Mouse (Mus musculus): ENCODE results near the gene Kcnk4. TPM values are rescaled to one million over a fixed set of nuclear protein-coding genes. Genes with fewer than 3 reads are reported as not detected.

Gene Kcnk4
- polyA plus RNA-seq, 1 experiment from 2014 or later = 13.8 TPM

- peak within 1 kb of the TSS; percentile 96 for H3K27ac ChIP-seq (replicated peaks)
- under 1% methylated on average over 27 of the region's 27 CpGs for WGBS
- H3K27me3 ChIP-seq (replicated peaks) = peaks cover 5% of the 10 kb centered on the region; the same call in 1 of the 2 replicates
- peak within 1 kb of the TSS; percentile 97 for H3K9ac ChIP-seq (replicated peaks)
- peak within 1 kb of the TSS; percentile 78 for H3K4me3 ChIP-seq (replicated peaks)
- H3K9me3 ChIP-seq (replicated peaks) = no peaks in the 10 kb centered on the region
- ATAC-seq (ENCODE audit: low FRiP score) = peak; percentile 87
- H3K4me1 ChIP-seq = peaks cover 56% of the 10 kb centered on the region
- peaks cover 17% of the 10 kb centered on the region; the same call in 1 of the 2 replicates for H3K36me3 ChIP-seq
- H3K4me2 ChIP-seq = peak within 1 kb of the TSS; percentile 99
Observed at GRCm38 (mm10) chr19:6942249-6942691, 8.0 kb upstream of the Kcnk4 start, which contains the start of gene Gpr137. TSS of gene Gpr137 (minus strand) at chr19:6942480.

- under 1% methylated on average over 82 of the region's 83 CpGs for WGBS
- Histone ChIP-seq H3K36me3 (peaks cover 15% of the 10 kb centered on the region; the same call in 1 of the 2 replicates), H3K4me1 (peaks cover 56% of the 10 kb centered on the region), H3K9me3 (replicated peaks) (no peaks in the 10 kb centered on the region), H3K4me2 (peak within 1 kb of the TSS; percentile 99), H3K27ac (replicated peaks) (peak within 1 kb of the TSS; percentile 96), H3K27me3 (replicated peaks) (peaks cover 10% of the 10 kb centered on the region; the same call in 1 of the 2 replicates), H3K9ac (replicated peaks) (peak within 1 kb of the TSS; percentile 97), H3K4me3 (replicated peaks) (peak within 1 kb of the TSS; percentile 78)
- ATAC-seq (ENCODE audit: low FRiP score) = peak; percentile 87
Observed at GRCm38 (mm10) chr19:6941372-6942248, 7.3 kb upstream of the Kcnk4 start, which contains the start of gene Bad. TSS of gene Bad (plus strand) at chr19:6941861.

GRCm38 (mm10) chr19:6940396-6941351, 6.4 kb upstream of the Kcnk4 start:
- H3K4me3 ChIP-seq (replicated peaks) = peak overlapping the region; percentile 78
- 23% methylated on average over 28 of the region's 29 CpGs for WGBS
- H3K4me1 ChIP-seq = peaks cover 56% of the 10 kb centered on the region
- ATAC-seq (ENCODE audit: low FRiP score) = peak; percentile 16; the same call in 1 of the 2 replicates
- H3K9me3 ChIP-seq (replicated peaks) = no peaks in the 10 kb centered on the region
- H3K27ac ChIP-seq (replicated peaks) = peak overlapping the region; percentile 96
- peak overlapping the region; percentile 99 for H3K4me2 ChIP-seq
- H3K36me3 ChIP-seq = peaks cover 8% of the 10 kb centered on the region; the same call in 1 of the 2 replicates
- peaks cover 18% of the 10 kb centered on the region for H3K27me3 ChIP-seq (replicated peaks)
- H3K9ac ChIP-seq (replicated peaks) = peak overlapping the region; percentile 97

- Histone ChIP-seq H3K27ac (replicated peaks) (no peak overlapping the region), H3K4me3 (replicated peaks) (peak overlapping the region; percentile 78), H3K9ac (replicated peaks) (peak overlapping the region; percentile 40), H3K36me3 (0 out of 2 replicates have a peak, but pooled peaks cover 6% of the 10 kb centered on the region), H3K4me2 (peak overlapping the region; percentile 99), H3K4me1 (peaks cover 58% of the 10 kb centered on the region), H3K27me3 (replicated peaks) (peaks cover 29% of the 10 kb centered on the region), H3K9me3 (replicated peaks) (no peaks in the 10 kb centered on the region)
- no peak for ATAC-seq (ENCODE audit: low FRiP score)
- 93% methylated on average over 20 of the region's 20 CpGs for WGBS
Observed at GRCm38 (mm10) chr19:6939106-6940002, 5.0 kb upstream of the Kcnk4 start.

- peaks cover 61% of the 10 kb centered on the region for H3K4me1 ChIP-seq
- WGBS = 79% methylated on average over 16 of the region's 16 CpGs
- H3K36me3 ChIP-seq = 0 out of 2 replicates have a peak, but pooled peaks cover 6% of the 10 kb centered on the region
- H3K9ac ChIP-seq (replicated peaks) = 0 out of 2 replicates have a peak overlapping the region, but pooled peaks have one; percentile 7
- no peak overlapping the region for H3K4me3 ChIP-seq (replicated peaks)
- no peak for ATAC-seq (ENCODE audit: low FRiP score)
- no peaks in the 10 kb centered on the region for H3K9me3 ChIP-seq (replicated peaks)
- peak overlapping the region; percentile 99; the same call in 1 of the 2 replicates for H3K4me2 ChIP-seq
- peaks cover 37% of the 10 kb centered on the region for H3K27me3 ChIP-seq (replicated peaks)
- no peak overlapping the region for H3K27ac ChIP-seq (replicated peaks)
Observed at GRCm38 (mm10) chr19:6937541-6938465, 3.5 kb upstream of the Kcnk4 start.

- ATAC-seq (ENCODE audit: low FRiP score) = no peak
- Histone ChIP-seq H3K27ac (replicated peaks) (no peak overlapping the region), H3K4me3 (replicated peaks) (no peak overlapping the region), H3K9ac (replicated peaks) (no peak overlapping the region), H3K36me3 (0 out of 2 replicates have a peak, but pooled peaks cover 6% of the 10 kb centered on the region), H3K4me2 (no peak overlapping the region), H3K4me1 (peaks cover 54% of the 10 kb centered on the region), H3K9me3 (replicated peaks) (no peaks in the 10 kb centered on the region), H3K27me3 (replicated peaks) (peaks cover 52% of the 10 kb centered on the region)
- WGBS = 27% methylated on average over 3 of the region's 3 CpGs
Observed at GRCm38 (mm10) chr19:6936299-6936698, 2.0 kb upstream of the Kcnk4 start.

- ATAC-seq (ENCODE audit: low FRiP score) = peak; percentile 79
- peaks cover 74% of the 10 kb centered on the region for H3K27me3 ChIP-seq (replicated peaks)
- H3K9ac ChIP-seq (replicated peaks) = peak overlapping the region; percentile 50
- peak overlapping the region; percentile 47 for H3K4me3 ChIP-seq (replicated peaks)
- no peaks in the 10 kb centered on the region for H3K9me3 ChIP-seq (replicated peaks)
- H3K4me1 ChIP-seq = peaks cover 29% of the 10 kb centered on the region
- H3K27ac ChIP-seq (replicated peaks) = peak overlapping the region; percentile 42; the same call in 1 of the 2 replicates
- peak overlapping the region; percentile 76 for H3K4me2 ChIP-seq
- 0 out of 2 replicates have a peak, but pooled peaks cover 6% of the 10 kb centered on the region for H3K36me3 ChIP-seq
- WGBS = 4% methylated on average over 53 of the region's 58 CpGs
Observed at GRCm38 (mm10) chr19:6933436-6934194, 700 bp downstream of the Kcnk4 start.

- Histone ChIP-seq H3K4me1 (peaks cover 24% of the 10 kb centered on the region), H3K9me3 (replicated peaks) (no peaks in the 10 kb centered on the region), H3K9ac (replicated peaks) (0 out of 2 replicates have a peak overlapping the region, but pooled peaks have one; percentile 50), H3K36me3 (0 out of 2 replicates have a peak, but pooled peaks cover 4% of the 10 kb centered on the region), H3K4me2 (peak overlapping the region; percentile 76), H3K4me3 (replicated peaks) (peak overlapping the region; percentile 47), H3K27me3 (replicated peaks) (peaks cover 79% of the 10 kb centered on the region), H3K27ac (replicated peaks) (0 out of 2 replicates have a peak overlapping the region, but pooled peaks have one; percentile 2)
- ATAC-seq (ENCODE audit: low FRiP score) = no peak
- whole genome bisulfite sequencing = 29% methylated on average over 4 of the region's 4 CpGs
Observed at GRCm38 (mm10) chr19:6933102-6933435, 1.2 kb downstream of the Kcnk4 start.

- Histone ChIP-seq H3K9me3 (replicated peaks) (no peaks in the 10 kb centered on the region), H3K36me3 (no peaks in the 10 kb centered on the region), H3K4me3 (replicated peaks) (no peak overlapping the region), H3K27ac (replicated peaks) (no peak overlapping the region), H3K4me2 (no peak overlapping the region), H3K27me3 (replicated peaks) (peaks cover 83% of the 10 kb centered on the region), H3K9ac (replicated peaks) (no peak overlapping the region), H3K4me1 (peaks cover 18% of the 10 kb centered on the region)
- no peak for ATAC-seq (ENCODE audit: low FRiP score)
- 35% methylated on average over 1 of the region's 1 CpGs for WGBS
Observed at GRCm38 (mm10) chr19:6932018-6932417, 2.3 kb downstream of the Kcnk4 start.

All from neural tube, embryonic 15.5 days (tissue).